Mouse (Mus musculus) megakaryocyte, embryonic 14.5 days (primary cell): ENCODE measurements around the gene Bcas1.

Experiments used
- FLI1 ChIP-seq: IDR thresholded peaks from 2 replicates; pipeline ENCODE4 v1.6.1; 2012; ENCODE audit warnings: low read length, inconsistent platforms, mixed read lengths
- GATA1 ChIP-seq: IDR thresholded peaks from 3 replicates; pipeline ENCODE4 v1.6.1; 2012; ENCODE audit warnings: mixed read lengths, low read length, inconsistent platforms, borderline replicate concordance

- TF ChIP-seq GATA1, result no peak
- TF ChIP-seq FLI1, result no peak
These were observed 83.8 kb downstream of the Bcas1 start for GRCm38 (mm10) chr2:170343819-170344317.
